Comparison of ENCODE assay signal across 15 mouse cellular contexts in genomic region chr17:86415989-86416388, GRCm38 (mm10).
DNase-seq lines count a peak whose midpoint lies in the region; ATAC-seq and TF ChIP-seq lines count a peak whose summit lies in the region.
"Had no signal": no experiment of that assay in that cellular context is flagged by ENCODE, and none has a peak within 500 bp of the region (broad histone marks: within the 10 kb centered on the region; RNA-seq: fewer than 3 reads in every experiment).

No protein-coding gene starts in this region.

- no peak for DNase-seq in forebrain, embryonic 11.5 days (ENCODE audit: low spot score)
- peak; percentile 74 for DNase-seq in midbrain, embryonic 14.5 days
- no peak for DNase-seq in midbrain, embryonic 11.5 days (ENCODE audit: low spot score, missing footprints)
- DNase-seq in urinary bladder, postnatal 10 days (ENCODE audit: low spot score), result no peak
- no peak for DNase-seq in spleen, postnatal 36 days (ENCODE audit: low spot score in 2 of 2)
- DNase-seq: adrenal gland, postnatal 36 days; cerebellum, adult 11 months; gastrocnemius, postnatal 25 days; kidney, postnatal 25 days; thymus, adult 2 months had no signal

- peak; percentile 41; the same call in 1 of the 2 replicates for ATAC-seq in forebrain, embryonic 13.5 days
- no peak for ATAC-seq in forebrain, embryonic 11.5 days (replicated peaks; ENCODE audit: low FRiP score)
- no peak for ATAC-seq in midbrain, embryonic 14.5 days (ENCODE audit: low FRiP score, low TSS enrichment)
- no peak for ATAC-seq in midbrain, embryonic 11.5 days (ENCODE audit: low FRiP score)
- peak; percentile 64; the same call in 1 of the 2 replicates for ATAC-seq in midbrain, embryonic 16.5 days
- no peak for ATAC-seq in intestine, postnatal 0 days
- ATAC-seq: intestine, embryonic 15.5 days had no signal

- H3K27me3 ChIP-seq in forebrain, embryonic 13.5 days, result no peaks in the 10 kb centered on the region
- no peaks in the 10 kb centered on the region for H3K27me3 ChIP-seq in forebrain, embryonic 11.5 days (ENCODE audit: control insufficient read depth, insufficient read depth, low read length)
- no peaks in the 10 kb centered on the region for H3K27me3 ChIP-seq in midbrain, embryonic 14.5 days (ENCODE audit: control insufficient read depth, insufficient read depth, low read length)
- H3K27me3 ChIP-seq in midbrain, embryonic 11.5 days (ENCODE audit: control insufficient read depth, insufficient read depth, low read length), result peaks cover 12% of the 10 kb centered on the region
- H3K27me3 ChIP-seq in midbrain, embryonic 16.5 days (ENCODE audit: control insufficient read depth, insufficient read depth, low read depth, low read length), result no peaks in the 10 kb centered on the region
- no peaks in the 10 kb centered on the region for H3K27me3 ChIP-seq in intestine, postnatal 0 days (replicated peaks; ENCODE audit: control insufficient read depth, insufficient read depth, low read length)
- H3K27me3 ChIP-seq: intestine, embryonic 15.5 days; limb, embryonic 12.5 days had no signal

- no peak overlapping the region for H3K4me2 ChIP-seq in forebrain, embryonic 13.5 days
- no peak overlapping the region for H3K4me2 ChIP-seq in forebrain, embryonic 11.5 days (ENCODE audit: low read depth, low read length, severe bottlenecking)
- H3K4me2 ChIP-seq in midbrain, embryonic 14.5 days (ENCODE audit: low read length), result no peak overlapping the region
- H3K4me2 ChIP-seq in midbrain, embryonic 11.5 days, result no peak overlapping the region
- peak overlapping the region; percentile 14; the same call in 1 of the 2 replicates for H3K4me2 ChIP-seq in midbrain, embryonic 16.5 days (ENCODE audit: low read length)
- H3K4me2 ChIP-seq in intestine, postnatal 0 days (replicated peaks; ENCODE audit: low read depth), result no peak overlapping the region
- H3K4me2 ChIP-seq: intestine, embryonic 15.5 days; limb, embryonic 12.5 days had no signal

- peaks cover 5% of the 10 kb centered on the region; the same call in 1 of the 2 replicates for H3K9me3 ChIP-seq in forebrain, embryonic 13.5 days (replicated peaks)
- H3K9me3 ChIP-seq in forebrain, embryonic 11.5 days (ENCODE audit: control insufficient read depth, low read length), result no peaks in the 10 kb centered on the region
- H3K9me3 ChIP-seq in midbrain, embryonic 14.5 days (ENCODE audit: control insufficient read depth, low read length), result no peaks in the 10 kb centered on the region
- H3K9me3 ChIP-seq in midbrain, embryonic 11.5 days (ENCODE audit: control insufficient read depth, low read length), result no peaks in the 10 kb centered on the region
- H3K9me3 ChIP-seq in midbrain, embryonic 16.5 days (replicated peaks; ENCODE audit: control insufficient read depth, low read length, poor library complexity, severe bottlenecking), result no peaks in the 10 kb centered on the region
- no peaks in the 10 kb centered on the region for H3K9me3 ChIP-seq in intestine, postnatal 0 days (ENCODE audit: control insufficient read depth)
- H3K9me3 ChIP-seq: intestine, embryonic 15.5 days had no signal

- peaks cover 27% of the 10 kb centered on the region for H3K4me1 ChIP-seq in forebrain, embryonic 13.5 days
- H3K4me1 ChIP-seq in forebrain, embryonic 11.5 days (replicated peaks; ENCODE audit: control insufficient read depth, insufficient read depth, low read length), result 0 out of 2 replicates have a peak, but pooled peaks cover 2% of the 10 kb centered on the region
- H3K4me1 ChIP-seq in midbrain, embryonic 14.5 days (ENCODE audit: control insufficient read depth, insufficient read depth, low read length), result peaks cover 31% of the 10 kb centered on the region
- H3K4me1 ChIP-seq in midbrain, embryonic 11.5 days (ENCODE audit: control insufficient read depth, insufficient read depth, low read length), result peaks cover 14% of the 10 kb centered on the region
- H3K4me1 ChIP-seq in midbrain, embryonic 16.5 days (ENCODE audit: control insufficient read depth, insufficient read depth, low read length), result peaks cover 27% of the 10 kb centered on the region
- no peaks in the 10 kb centered on the region for H3K4me1 ChIP-seq in intestine, postnatal 0 days (replicated peaks; ENCODE audit: control insufficient read depth, insufficient read depth, low read length)

- H3K27ac ChIP-seq in forebrain, embryonic 13.5 days, result peak overlapping the region; percentile 40; the same call in 1 of the 2 replicates
- H3K27ac ChIP-seq in forebrain, embryonic 11.5 days (ENCODE audit: low read depth, low read length), result no peak overlapping the region
- H3K27ac ChIP-seq in midbrain, embryonic 14.5 days (replicated peaks; ENCODE audit: low read depth, low read length), result peak overlapping the region; percentile 32; the same call in 1 of the 2 replicates
- H3K27ac ChIP-seq in midbrain, embryonic 11.5 days (ENCODE audit: low read depth, low read length), result no peak overlapping the region
- H3K27ac ChIP-seq in midbrain, embryonic 16.5 days (ENCODE audit: low read length), result peak overlapping the region; percentile 79
- no peak overlapping the region for H3K27ac ChIP-seq in intestine, postnatal 0 days (ENCODE audit: low read depth, low read length)
- H3K27ac ChIP-seq: intestine, embryonic 15.5 days; limb, embryonic 12.5 days had no signal

- WGBS in forebrain, embryonic 13.5 days, result 91% methylated on average over 7 of the region's 7 CpGs
- WGBS in forebrain, embryonic 11.5 days, result 91% methylated on average over 7 of the region's 7 CpGs
- 78% methylated on average over 7 of the region's 7 CpGs for WGBS in midbrain, embryonic 14.5 days
- WGBS in midbrain, embryonic 11.5 days, result 87% methylated on average over 7 of the region's 7 CpGs
- 77% methylated on average over 7 of the region's 7 CpGs for WGBS in midbrain, embryonic 16.5 days
- 82% methylated on average over 7 of the region's 7 CpGs for WGBS in intestine, postnatal 0 days

- no peak overlapping the region for H3K9ac ChIP-seq in forebrain, embryonic 13.5 days
- no peak overlapping the region for H3K9ac ChIP-seq in forebrain, embryonic 11.5 days (ENCODE audit: low read length)
- H3K9ac ChIP-seq in midbrain, embryonic 14.5 days (replicated peaks; ENCODE audit: low read length), result no peak overlapping the region
- no peak overlapping the region for H3K9ac ChIP-seq in midbrain, embryonic 11.5 days (ENCODE audit: low read length)
- H3K9ac ChIP-seq in midbrain, embryonic 16.5 days (ENCODE audit: low read depth, low read length), result no peak overlapping the region
- H3K9ac ChIP-seq in intestine, postnatal 0 days (ENCODE audit: low read depth, low read length), result no peak overlapping the region
- H3K9ac ChIP-seq: intestine, embryonic 15.5 days; limb, embryonic 12.5 days had no signal

- H3K4me3 ChIP-seq in forebrain, embryonic 13.5 days, result no peak overlapping the region
- no peak overlapping the region for H3K4me3 ChIP-seq in forebrain, embryonic 11.5 days (ENCODE audit: low read depth, low read length)
- no peak overlapping the region for H3K4me3 ChIP-seq in midbrain, embryonic 14.5 days (replicated peaks; ENCODE audit: low read depth, low read length)
- H3K4me3 ChIP-seq in midbrain, embryonic 11.5 days (ENCODE audit: low read depth, low read length), result no peak overlapping the region
- no peak overlapping the region for H3K4me3 ChIP-seq in midbrain, embryonic 16.5 days (ENCODE audit: low read depth, low read length)
- H3K4me3 ChIP-seq in intestine, postnatal 0 days (ENCODE audit: low read depth, low read length), result no peak overlapping the region
- H3K4me3 ChIP-seq: intestine, embryonic 15.5 days; limb, embryonic 12.5 days had no signal

- TF ChIP-seq CTCF in intestine, postnatal 0 days (IDR thresholded peaks at IDR 0.05; ENCODE audit: low read depth), result no peak

- H3K36me3 ChIP-seq in forebrain, embryonic 13.5 days (ENCODE audit: poor library complexity, severe bottlenecking), result no peaks in the 10 kb centered on the region
- H3K36me3 ChIP-seq in forebrain, embryonic 11.5 days (ENCODE audit: control insufficient read depth, insufficient read depth, low read length), result no peaks in the 10 kb centered on the region
- no peaks in the 10 kb centered on the region for H3K36me3 ChIP-seq in midbrain, embryonic 14.5 days (ENCODE audit: control insufficient read depth, insufficient read depth, low read length)
- H3K36me3 ChIP-seq in midbrain, embryonic 11.5 days (ENCODE audit: control insufficient read depth, insufficient read depth, low read length), result no peaks in the 10 kb centered on the region
- H3K36me3 ChIP-seq in midbrain, embryonic 16.5 days (ENCODE audit: control insufficient read depth, insufficient read depth, low read length), result no peaks in the 10 kb centered on the region
- H3K36me3 ChIP-seq in intestine, postnatal 0 days (ENCODE audit: control insufficient read depth, insufficient read depth), result no peaks in the 10 kb centered on the region
- H3K36me3 ChIP-seq: intestine, embryonic 15.5 days; limb, embryonic 12.5 days had no signal

Comparison
In these comparisons a context has a peak if more than half of its experiments do, and no peak if none do; other contexts are left out.
1. ATAC-seq: peak in forebrain, embryonic 13.5 days (single experiment) and midbrain, embryonic 16.5 days (single experiment); none in forebrain, embryonic 11.5 days (single experiment), midbrain, embryonic 14.5 days (single experiment), midbrain, embryonic 11.5 days (single experiment) and intestine, postnatal 0 days (single experiment).
2. H3K27ac ChIP-seq: peak in forebrain, embryonic 13.5 days (single experiment), midbrain, embryonic 14.5 days (single experiment) and midbrain, embryonic 16.5 days (single experiment); none in forebrain, embryonic 11.5 days (single experiment), midbrain, embryonic 11.5 days (single experiment) and intestine, postnatal 0 days (single experiment).